Mouse (Mus musculus) stomach, embryonic 16.5 days (tissue): Measurements from ENCODE around the gene Ptprd. TPM values are rescaled to one million over a fixed set of nuclear protein-coding genes. Genes with fewer than 3 reads are reported as not detected.

Source experiments
- ATAC-seq: fragments of 200-750 bp; cut with Nextera tagmentation; 2 replicates; pipeline ENCODE4 v1.8.0; 2017; ENCODE audit warnings: moderate number of reproducible peaks, moderate TSS enrichment; ENCODE audit not compliant: insufficient read depth, low FRiP score
- H3K27ac ChIP-seq: fragments of 300-500 bp; sonication (generic); 2 replicates; pipeline ENCODE4 v1.5.1; 2014; ENCODE audit warnings: low read length
- H3K27me3 ChIP-seq: fragments of 300-500 bp; sonication (generic); 2 replicates; pipeline ENCODE4 v1.6.1; 2014; ENCODE audit warnings: low read length, control low read depth, mixed read lengths; ENCODE audit not compliant: control insufficient read depth, insufficient read depth
- H3K36me3 ChIP-seq: fragments of 300-500 bp; sonication (generic); 2 replicates; pipeline ENCODE4 v1.6.1; 2014; ENCODE audit warnings: low read length; ENCODE audit not compliant: control insufficient read depth, insufficient read depth
- H3K4me1 ChIP-seq: fragments of 300-500 bp; sonication (generic); 2 replicates; pipeline ENCODE4 v1.6.1; 2014; ENCODE audit warnings: low read length, control low read depth, mixed read lengths; ENCODE audit not compliant: control insufficient read depth, insufficient read depth
- H3K4me2 ChIP-seq: fragments of 300-500 bp; sonication (generic); 2 replicates; pipeline ENCODE4 v1.6.1; 2014; ENCODE audit warnings: low read depth, low read length, mixed read lengths
- H3K4me3 ChIP-seq: fragments of 300-500 bp; sonication (generic); replicated peaks from 2 replicates; pipeline ENCODE4 v1.5.1; 2014; ENCODE audit warnings: mild to moderate bottlenecking, low read length
- H3K9ac ChIP-seq: fragments of 300-500 bp; sonication (generic); 2 replicates; pipeline ENCODE4 v1.6.1; 2014; ENCODE audit warnings: low read length
- H3K9me3 ChIP-seq: fragments of 300-500 bp; sonication (generic); replicated peaks from 2 replicates; pipeline ENCODE4 v1.6.1; 2016; ENCODE audit warnings: low read length, control low read depth; ENCODE audit not compliant: control insufficient read depth
- WGBS: fragments of 180-500 bp; shearing (Covaris S2); extraction: QIAGEN DNeasy Blood & Tissue Kit; methylation state at CpG from one replicate; pipeline ENCODE4 v1.1.7; 2014; 5-methylcytosine and 5-hydroxymethylcytosine counted together
- polyA plus RNA-seq: library from polyadenylated mRNA; unstranded; fragments of >200 nt; fragmentation: Nextera tagmentation; extraction: Ambion mirVana; gene quantifications from 2 replicates; pipeline ENCODE4 v1.2.1, GENCODE M21; 2015

The Ptprd gene
- polyA plus RNA-seq, 1 experiment from 2014 or later: 11.0 TPM

GRCm38 (mm10) chr4:75973322-75973721 is 2238.4 kb downstream of the Ptprd start:
- ATAC-seq: no peak
- Histone ChIP-seq H3K27ac (no peak overlapping the region), H3K27me3 (no peaks in the 10 kb centered on the region), H3K9ac (no peak overlapping the region), H3K4me1 (no peaks in the 10 kb centered on the region), H3K4me2 (no peak overlapping the region), H3K9me3 (no peaks in the 10 kb centered on the region), H3K4me3 (no peak overlapping the region), H3K36me3 (no peaks in the 10 kb centered on the region)
- 85% methylated on average over 1 of the region's 1 CpGs for WGBS

- Histone ChIP-seq H3K36me3 (no peaks in the 10 kb centered on the region), H3K4me3 (no peak overlapping the region), H3K9me3 (no peaks in the 10 kb centered on the region), H3K9ac (no peak overlapping the region), H3K27me3 (no peaks in the 10 kb centered on the region), H3K4me2 (no peak overlapping the region), H3K4me1 (no peaks in the 10 kb centered on the region), H3K27ac (no peak overlapping the region)
- no peak for ATAC-seq
- 84% methylated on average over 2 of the region's 2 CpGs for WGBS
Measured at GRCm38 (mm10) chr4:75969961-75970360, 2241.8 kb downstream of the Ptprd start.

GRCm38 (mm10) chr4:75968618-75969017 is 2243.1 kb downstream of the Ptprd start:
- WGBS: 59% methylated on average over 2 of the region's 2 CpGs

GRCm38 (mm10) chr4:75965810-75966209 is 2246.0 kb downstream of the Ptprd start:
- WGBS: 76% methylated on average over 3 of the region's 3 CpGs
- Histone ChIP-seq H3K4me2 (no peak overlapping the region), H3K27ac (no peak overlapping the region), H3K9me3 (no peaks in the 10 kb centered on the region), H3K4me1 (peaks cover 6% of the 10 kb centered on the region; the same call in 1 of the 2 replicates), H3K9ac (no peak overlapping the region), H3K4me3 (no peak overlapping the region), H3K27me3 (no peaks in the 10 kb centered on the region), H3K36me3 (no peaks in the 10 kb centered on the region)
- no peak for ATAC-seq

More at GRCm38 (mm10) chr4:75968618-75969017, 2243.1 kb downstream of the Ptprd start:
- peak; percentile 87 for ATAC-seq
- Histone ChIP-seq H3K36me3 (no peaks in the 10 kb centered on the region), H3K27me3 (no peaks in the 10 kb centered on the region), H3K4me3 (no peak overlapping the region), H3K4me1 (no peaks in the 10 kb centered on the region), H3K4me2 (no peak overlapping the region), H3K9ac (no peak overlapping the region), H3K27ac (no peak overlapping the region), H3K9me3 (no peaks in the 10 kb centered on the region)

- Histone ChIP-seq H3K27ac (no peak overlapping the region), H3K4me3 (no peak overlapping the region), H3K36me3 (no peaks in the 10 kb centered on the region), H3K4me1 (peaks cover 6% of the 10 kb centered on the region; the same call in 1 of the 2 replicates), H3K4me2 (no peak overlapping the region), H3K27me3 (no peaks in the 10 kb centered on the region), H3K9ac (no peak overlapping the region), H3K9me3 (no peaks in the 10 kb centered on the region)
- no peak for ATAC-seq
- WGBS: 65% methylated on average over 2 of the region's 2 CpGs
Measured at GRCm38 (mm10) chr4:75962916-75963315, 2248.8 kb downstream of the Ptprd start.

GRCm38 (mm10) chr4:75961865-75962264 is 2249.9 kb downstream of the Ptprd start:
- ATAC-seq: no peak
- Histone ChIP-seq H3K4me1 (peaks cover 6% of the 10 kb centered on the region; the same call in 1 of the 2 replicates), H3K36me3 (no peaks in the 10 kb centered on the region), H3K27me3 (no peaks in the 10 kb centered on the region), H3K9me3 (no peaks in the 10 kb centered on the region), H3K27ac (no peak overlapping the region), H3K4me2 (no peak overlapping the region), H3K9ac (no peak overlapping the region), H3K4me3 (no peak overlapping the region)
- 26% methylated on average over 2 of the region's 2 CpGs for WGBS

GRCm38 (mm10) chr4:75953349-75954060 is 2258.3 kb downstream of the Ptprd start:
- H3K4me2 ChIP-seq: no peak overlapping the region
- H3K27ac ChIP-seq: no peak overlapping the region
- no peak overlapping the region for H3K4me3 ChIP-seq
- H3K9ac ChIP-seq: no peak overlapping the region
- H3K4me1 ChIP-seq: no peaks in the 10 kb centered on the region; the same call in 1 of the 2 replicates
- no peaks in the 10 kb centered on the region for H3K36me3 ChIP-seq
- no peaks in the 10 kb centered on the region for H3K9me3 ChIP-seq
- 49% methylated on average over 6 of the region's 6 CpGs for WGBS
- H3K27me3 ChIP-seq: no peaks in the 10 kb centered on the region
- ATAC-seq: peak; percentile 53; the same call in 1 of the 2 replicates

- no peaks in the 10 kb centered on the region for H3K27me3 ChIP-seq
- H3K4me1 ChIP-seq: no peaks in the 10 kb centered on the region; the same call in 1 of the 2 replicates
Measured at GRCm38 (mm10) chr4:75950582-75950981, 2261.2 kb downstream of the Ptprd start.

GRCm38 (mm10) chr4:75894871-75895270 is 2316.9 kb downstream of the Ptprd start:
- Histone ChIP-seq H3K27ac (no peak overlapping the region), H3K4me3 (no peak overlapping the region), H3K4me1 (no peaks in the 10 kb centered on the region), H3K9ac (no peak overlapping the region), H3K27me3 (no peaks in the 10 kb centered on the region), H3K36me3 (no peaks in the 10 kb centered on the region), H3K9me3 (no peaks in the 10 kb centered on the region), H3K4me2 (no peak overlapping the region)
- ATAC-seq: no peak
- 84% methylated on average over 4 of the region's 4 CpGs for WGBS

More at GRCm38 (mm10) chr4:75950582-75950981, 2261.2 kb downstream of the Ptprd start:
- Histone ChIP-seq H3K36me3 (no peaks in the 10 kb centered on the region), H3K27ac (no peak overlapping the region), H3K4me3 (no peak overlapping the region), H3K9ac (no peak overlapping the region), H3K4me2 (no peak overlapping the region), H3K9me3 (no peaks in the 10 kb centered on the region)
- 85% methylated on average over 4 of the region's 4 CpGs for WGBS
- ATAC-seq: no peak
